Mouse (Mus musculus) adrenal gland, adult 8-10 months (tissue): ENCODE measurements around the gene Irx5. TPM values are rescaled to one million over a fixed set of nuclear protein-coding genes. Genes with fewer than 3 reads are reported as not detected.

Source experiments
- DNase-seq: peaks from one replicate; pipeline ENCODE4 v3.0.0; 2022
- total RNA-seq, 4 experiments: library from RNA; stranded (reverse); gene quantifications; 2 replicates each; pipeline ENCODE4 v1.2.4; 2022

Gene Irx5
- total RNA-seq, 4 experiments from 2014 or later = 2.0 to 2.4 (median 2.3) TPM

- DNase-seq = no peak
Measured at GRCm38 (mm10) chr8:92360083-92360861, 2.8 kb downstream of the Irx5 start.

- no peak for DNase-seq
Measured at GRCm38 (mm10) chr8:92361546-92362351, 4.3 kb downstream of the Irx5 start.

- DNase-seq = no peak
Measured at GRCm38 (mm10) chr8:92362396-92363115, 5.1 kb downstream of the Irx5 start.

GRCm38 (mm10) chr8:92363217-92364147 lies 6.1 kb downstream of the Irx5 start:
- DNase-seq = no peak

- DNase-seq = no peak
Measured at GRCm38 (mm10) chr8:92364148-92364775, 6.8 kb downstream of the Irx5 start.

- no peak for DNase-seq
Measured at GRCm38 (mm10) chr8:92364776-92365240, 7.4 kb downstream of the Irx5 start.

- DNase-seq = no peak
Measured at GRCm38 (mm10) chr8:92365241-92365943, 8.0 kb downstream of the Irx5 start.

- no peak for DNase-seq
Measured at GRCm38 (mm10) chr8:92365944-92366735, 8.7 kb downstream of the Irx5 start.

GRCm38 (mm10) chr8:92366736-92367267 lies 9.4 kb downstream of the Irx5 start:
- DNase-seq = no peak

GRCm38 (mm10) chr8:92379524-92379923 lies 22.1 kb downstream of the Irx5 start:
- no peak for DNase-seq

GRCm38 (mm10) chr8:92380571-92380970 lies 23.1 kb downstream of the Irx5 start:
- DNase-seq = no peak

- no peak for DNase-seq
Measured at GRCm38 (mm10) chr8:92387893-92388292, 30.5 kb downstream of the Irx5 start.

GRCm38 (mm10) chr8:92404218-92404617 lies 46.8 kb downstream of the Irx5 start:
- DNase-seq = no peak

- no peak for DNase-seq
Measured at GRCm38 (mm10) chr8:92408092-92408491, 50.7 kb downstream of the Irx5 start.

GRCm38 (mm10) chr8:92413583-92413982 lies 56.2 kb downstream of the Irx5 start:
- DNase-seq = no peak

- no peak for DNase-seq
Measured at GRCm38 (mm10) chr8:92420666-92421065, 63.2 kb downstream of the Irx5 start.
